Mouse (Mus musculus) heart, embryonic 11.5 days (tissue): ENCODE results near the gene Tmem131l. TPM values are rescaled to one million over a fixed set of nuclear protein-coding genes. Genes with fewer than 3 reads are reported as not detected.

ENCODE experiments used
- ATAC-seq: fragments of 200-750 bp; cut with Nextera tagmentation; replicated peaks from 2 replicates; pipeline ENCODE4 v1.8.0; 2017; ENCODE audit warnings: moderate library complexity; ENCODE audit not compliant: insufficient number of reproducible peaks, low FRiP score, low TSS enrichment
- H3K27ac ChIP-seq: fragments of 300-500 bp; sonication (generic); 2 replicates; pipeline ENCODE4 v1.5.1; 2014; ENCODE audit warnings: mild to moderate bottlenecking, low read depth, low read length
- H3K27me3 ChIP-seq: fragments of 300-500 bp; sonication (generic); 2 replicates; pipeline ENCODE4 v1.6.1; 2014; ENCODE audit warnings: mild to moderate bottlenecking, low read length, mixed read lengths; ENCODE audit not compliant: control insufficient read depth, insufficient read depth
- H3K36me3 ChIP-seq: fragments of 300-500 bp; sonication (generic); 2 replicates; pipeline ENCODE4 v1.6.1; 2014; ENCODE audit warnings: mild to moderate bottlenecking, low read length, moderate library complexity, mixed read lengths; ENCODE audit not compliant: control insufficient read depth, insufficient read depth
- H3K4me1 ChIP-seq: fragments of 300-500 bp; sonication (generic); 2 replicates; pipeline ENCODE4 v1.6.1; 2014; ENCODE audit warnings: low read length; ENCODE audit not compliant: control insufficient read depth, insufficient read depth
- H3K4me2 ChIP-seq: fragments of 300-500 bp; sonication (generic); 2 replicates; pipeline ENCODE4 v1.6.1; 2014; ENCODE audit warnings: mild to moderate bottlenecking, moderate library complexity
- H3K4me3 ChIP-seq: fragments of 300-500 bp; sonication (generic); 2 replicates; pipeline ENCODE4 v1.5.1; 2014; ENCODE audit warnings: low read depth, low read length
- H3K9ac ChIP-seq: fragments of 300-500 bp; sonication (generic); 2 replicates; pipeline ENCODE4 v1.6.1; 2014; ENCODE audit warnings: mild to moderate bottlenecking, low read depth, low read length, moderate library complexity
- H3K9me3 ChIP-seq: fragments of 300-500 bp; sonication (generic); replicated peaks from 2 replicates; pipeline ENCODE4 v1.6.1; 2016; ENCODE audit warnings: low read length; ENCODE audit not compliant: control insufficient read depth
- WGBS: fragments of 180-500 bp; shearing (Covaris S2); extraction: QIAGEN DNeasy Blood & Tissue Kit; methylation state at CpG from one replicate; pipeline ENCODE4 v1.1.7; 2014; ENCODE audit not compliant: insufficient replicate concordance; 5-methylcytosine and 5-hydroxymethylcytosine counted together
- polyA plus RNA-seq: library from polyadenylated mRNA; unstranded; fragments of >200 nt; fragmentation: Nextera tagmentation; extraction: Ambion mirVana; gene quantifications from 2 replicates; pipeline ENCODE4 v1.2.1, GENCODE M21; 2014

Gene Tmem131l
- polyA plus RNA-seq, 1 experiment from 2014 or later: 35.0 TPM

GRCm38 (mm10) chr3:84038981-84039645, 862 bp downstream of the Tmem131l start:
- Histone ChIP-seq H3K9me3 (no peaks in the 10 kb centered on the region), H3K4me3 (peak overlapping the region; percentile 72), H3K9ac (peak overlapping the region; percentile 86), H3K4me2 (peak overlapping the region; percentile 98), H3K36me3 (no peaks in the 10 kb centered on the region), H3K27me3 (no peaks in the 10 kb centered on the region), H3K27ac (peak overlapping the region; percentile 67), H3K4me1 (peaks cover 3% of the 10 kb centered on the region; the same call in 1 of the 2 replicates)
- no peak; the same call in 1 of the 2 replicates for ATAC-seq
- WGBS: 0% methylated on average over 42 of the region's 42 CpGs

- peak overlapping the region; percentile 98 for H3K4me2 ChIP-seq
- no peaks in the 10 kb centered on the region for H3K36me3 ChIP-seq
- 45% methylated on average over 1 of the region's 1 CpGs for WGBS
- no peaks in the 10 kb centered on the region for H3K27me3 ChIP-seq
- peaks cover 6% of the 10 kb centered on the region; the same call in 1 of the 2 replicates for H3K4me1 ChIP-seq
- no peaks in the 10 kb centered on the region for H3K9me3 ChIP-seq
- peak overlapping the region; percentile 72; the same call in 1 of the 2 replicates for H3K4me3 ChIP-seq
- no peak overlapping the region for H3K27ac ChIP-seq
- no peak overlapping the region for H3K9ac ChIP-seq
- ATAC-seq: no peak
Measured at GRCm38 (mm10) chr3:84038126-84038525, 1.8 kb downstream of the Tmem131l start.

- H3K4me1 ChIP-seq: peaks cover 6% of the 10 kb centered on the region; the same call in 1 of the 2 replicates
Measured at GRCm38 (mm10) chr3:84037536-84037935, 2.4 kb downstream of the Tmem131l start.

GRCm38 (mm10) chr3:84036866-84037265, 3.1 kb downstream of the Tmem131l start:
- Histone ChIP-seq H3K9me3 (no peaks in the 10 kb centered on the region), H3K27ac (no peak overlapping the region), H3K9ac (no peak overlapping the region), H3K4me3 (no peak overlapping the region), H3K27me3 (no peaks in the 10 kb centered on the region), H3K36me3 (no peaks in the 10 kb centered on the region), H3K4me1 (peaks cover 6% of the 10 kb centered on the region; the same call in 1 of the 2 replicates), H3K4me2 (no peak overlapping the region)
- WGBS: 85% methylated on average over 4 of the region's 4 CpGs
- ATAC-seq: no peak

More at GRCm38 (mm10) chr3:84037536-84037935, 2.4 kb downstream of the Tmem131l start:
- WGBS: 88% methylated on average over 3 of the region's 3 CpGs
- H3K27ac ChIP-seq: no peak overlapping the region
- H3K9me3 ChIP-seq: no peaks in the 10 kb centered on the region
- ATAC-seq: no peak
- H3K36me3 ChIP-seq: no peaks in the 10 kb centered on the region
- no peaks in the 10 kb centered on the region for H3K27me3 ChIP-seq
- no peak overlapping the region for H3K4me3 ChIP-seq
- peak overlapping the region; percentile 24; the same call in 1 of the 2 replicates for H3K4me2 ChIP-seq
- H3K9ac ChIP-seq: no peak overlapping the region

GRCm38 (mm10) chr3:84035728-84036364, 4.1 kb downstream of the Tmem131l start:
- Histone ChIP-seq H3K36me3 (0 out of 2 replicates have a peak, but pooled peaks cover 2% of the 10 kb centered on the region), H3K9me3 (no peaks in the 10 kb centered on the region), H3K9ac (no peak overlapping the region), H3K4me3 (no peak overlapping the region), H3K27ac (no peak overlapping the region), H3K4me2 (no peak overlapping the region), H3K27me3 (no peaks in the 10 kb centered on the region), H3K4me1 (peaks cover 6% of the 10 kb centered on the region; the same call in 1 of the 2 replicates)
- ATAC-seq: no peak
- 86% methylated on average over 6 of the region's 6 CpGs for WGBS

GRCm38 (mm10) chr3:84034115-84034780, 5.7 kb downstream of the Tmem131l start:
- H3K36me3 ChIP-seq: peaks cover 4% of the 10 kb centered on the region; the same call in 1 of the 2 replicates
- H3K27me3 ChIP-seq: no peaks in the 10 kb centered on the region
- no peak overlapping the region for H3K4me2 ChIP-seq
- no peak for ATAC-seq
- H3K9me3 ChIP-seq: no peaks in the 10 kb centered on the region
- H3K4me1 ChIP-seq: peaks cover 6% of the 10 kb centered on the region; the same call in 1 of the 2 replicates
- 73% methylated on average over 5 of the region's 5 CpGs for WGBS
- no peak overlapping the region for H3K9ac ChIP-seq
- no peak overlapping the region for H3K27ac ChIP-seq
- H3K4me3 ChIP-seq: no peak overlapping the region

- Histone ChIP-seq H3K4me3 (no peak overlapping the region), H3K4me2 (no peak overlapping the region), H3K27me3 (no peaks in the 10 kb centered on the region), H3K36me3 (peaks cover 4% of the 10 kb centered on the region; the same call in 1 of the 2 replicates), H3K27ac (no peak overlapping the region), H3K9me3 (no peaks in the 10 kb centered on the region), H3K4me1 (0 out of 2 replicates have a peak, but pooled peaks cover 6% of the 10 kb centered on the region), H3K9ac (no peak overlapping the region)
- WGBS: 79% methylated on average over 10 of the region's 10 CpGs
- no peak for ATAC-seq
Measured at GRCm38 (mm10) chr3:84032933-84033730, 6.8 kb downstream of the Tmem131l start.

- H3K4me1 ChIP-seq: 0 out of 2 replicates have a peak, but pooled peaks cover 6% of the 10 kb centered on the region
- H3K4me3 ChIP-seq: no peak overlapping the region
- WGBS: 83% methylated on average over 5 of the region's 5 CpGs
- ATAC-seq: no peak
- no peaks in the 10 kb centered on the region for H3K27me3 ChIP-seq
- H3K4me2 ChIP-seq: no peak overlapping the region
- no peak overlapping the region for H3K27ac ChIP-seq
- peaks cover 4% of the 10 kb centered on the region; the same call in 1 of the 2 replicates for H3K36me3 ChIP-seq
- H3K9me3 ChIP-seq: no peaks in the 10 kb centered on the region
- no peak overlapping the region for H3K9ac ChIP-seq
Measured at GRCm38 (mm10) chr3:84032419-84032818, 7.6 kb downstream of the Tmem131l start.
